Mouse (Mus musculus) CH12.LX (cell line): ENCODE results near the gene Mrpl54. TPM values are rescaled to one million over a fixed set of nuclear protein-coding genes. Genes with fewer than 3 reads are reported as not detected.

Experiments
- DNase-seq: peaks from one replicate; pipeline ENCODE4 v3.0.0-alpha.2; 2013; ENCODE audit errors: extremely low read depth
- H3K27ac ChIP-seq: 2 replicates; pipeline ENCODE4 v1.5.1; 2012; ENCODE audit warnings: low read depth, mild to moderate bottlenecking, control low read depth, moderate library complexity; ENCODE audit not compliant: insufficient read depth
- H3K27me3 ChIP-seq: replicated peaks from 2 replicates; pipeline ENCODE3; 2012; ENCODE audit warnings: inconsistent platforms
- H3K36me3 ChIP-seq, 2 experiments: replicated peaks in 1 of 2; 2 replicates each; pipeline versions ENCODE3 to v1.6.1; 2012; ENCODE audit warnings: inconsistent platforms in 1 of 2, low read length in 1 of 2, mild to moderate bottlenecking in 1 of 2, mixed read lengths in 1 of 2, moderate library complexity in 1 of 2; ENCODE audit not compliant: control insufficient read depth in 1 of 2, insufficient read depth in 1 of 2
- H3K4me1 ChIP-seq, 2 experiments: 2 replicates each; pipeline ENCODE4 v1.6.1; 2012; ENCODE audit warnings: inconsistent platforms in 1 of 2, moderate library complexity in 1 of 2; ENCODE audit not compliant: insufficient read depth in 2 of 2, control insufficient read depth in 1 of 2
- H3K4me2 ChIP-seq: 2 replicates; pipeline ENCODE4 v1.6.1; 2012; ENCODE audit warnings: low read depth, mild to moderate bottlenecking, control low read depth; ENCODE audit not compliant: poor library complexity, insufficient read depth, severe bottlenecking
- H3K4me3 ChIP-seq, 3 experiments: fragments of 150-350 bp in 1 of 3; sonication (generic) in 1 of 3; replicated peaks in 1 of 3; 2 replicates each; pipeline versions ENCODE3 to v1.5.1; 2011 to 2012; ENCODE audit warnings: low read depth in 2 of 3, low read length in 2 of 3, mild to moderate bottlenecking in 2 of 3, moderate library complexity in 2 of 3, control low read depth in 1 of 3, improper control_type of control experiment in 1 of 3, inconsistent platforms in 1 of 3, mixed read lengths in 1 of 3; ENCODE audit not compliant: poor library complexity in 1 of 3
- H3K79me2 ChIP-seq: replicated peaks from 2 replicates; pipeline ENCODE4 v1.6.1; 2012; ENCODE audit warnings: mild to moderate bottlenecking, moderate library complexity; ENCODE audit not compliant: control insufficient read depth, poor library complexity, insufficient read depth, severe bottlenecking; ENCODE audit errors: extremely low read depth
- H3K9ac ChIP-seq: 2 replicates; pipeline ENCODE4 v1.6.1; 2012; ENCODE audit warnings: low read depth, mild to moderate bottlenecking, control low read depth, moderate library complexity; ENCODE audit not compliant: insufficient read depth
- H3K9me3 ChIP-seq: replicated peaks from 2 replicates; pipeline ENCODE3; 2012; ENCODE audit warnings: low read length, inconsistent platforms, mixed read lengths
- BHLHE40 ChIP-seq: IDR thresholded peaks from 2 replicates; pipeline ENCODE4 v1.6.1; 2011; ENCODE audit warnings: mild to moderate bottlenecking, low read depth, low read length, improper control_type of control experiment
- GABPA ChIP-seq: IDR thresholded peaks from 2 replicates; pipeline ENCODE4 v1.6.1; 2012; ENCODE audit warnings: low read depth, low read length, improper control_type of control experiment, inconsistent platforms; ENCODE audit not compliant: insufficient replicate concordance
- HCFC1 ChIP-seq: IDR thresholded peaks from 2 replicates; pipeline ENCODE4 v1.6.1; 2012; ENCODE audit warnings: low read depth, mild to moderate bottlenecking, inconsistent platforms, low read length, improper control_type of control experiment
- IRF4 ChIP-seq: IDR thresholded peaks from 2 replicates; pipeline ENCODE4 v1.6.1; 2014; ENCODE audit warnings: low read depth, mild to moderate bottlenecking, inconsistent platforms, low read length, improper control_type of control experiment
- JUN ChIP-seq: IDR thresholded peaks from 2 replicates; pipeline ENCODE4 v1.6.1; 2011; ENCODE audit warnings: low read depth, mild to moderate bottlenecking, low read length, improper control_type of control experiment, moderate library complexity; ENCODE audit not compliant: insufficient read depth
- MXI1 ChIP-seq: IDR thresholded peaks from 2 replicates; pipeline ENCODE4 v1.6.1; 2011; ENCODE audit warnings: mild to moderate bottlenecking, low read depth, low read length, improper control_type of control experiment
- MYC ChIP-seq: IDR thresholded peaks from 2 replicates; pipeline ENCODE4 v1.6.1; 2011; ENCODE audit warnings: low read depth, mild to moderate bottlenecking, improper control_type of control experiment, low read length
- POLR2A ChIP-seq: IDR thresholded peaks from 2 replicates; pipeline ENCODE4 v1.6.1; 2011; ENCODE audit warnings: low read depth, mild to moderate bottlenecking, improper control_type of control experiment, low read length
- POLR2AphosphoS2 ChIP-seq: IDR thresholded peaks from 2 replicates; pipeline ENCODE4 v1.6.1; 2011; ENCODE audit warnings: low read depth, low read length, improper control_type of control experiment
- RAD21 ChIP-seq: IDR thresholded peaks from 2 replicates; pipeline ENCODE4 v1.6.1; 2011; ENCODE audit warnings: low read depth, mild to moderate bottlenecking, low read length, improper control_type of control experiment, moderate library complexity
- RCOR1 ChIP-seq: conservative IDR thresholded peaks from 2 replicates; pipeline ENCODE4 v1.6.1; 2012; ENCODE audit warnings: low read depth, mild to moderate bottlenecking, inconsistent platforms, low read length, improper control_type of control experiment
- TBP ChIP-seq: conservative IDR thresholded peaks from 2 replicates; pipeline ENCODE4 v1.6.1; 2011; ENCODE audit warnings: low read depth, low read length, improper control_type of control experiment
- UBTF ChIP-seq: IDR thresholded peaks from 2 replicates; pipeline ENCODE4 v1.6.1; 2012; ENCODE audit warnings: low read depth, mild to moderate bottlenecking, inconsistent platforms, low read length, improper control_type of control experiment, moderate library complexity
- USF1 ChIP-seq: IDR thresholded peaks from 2 replicates; pipeline ENCODE4 v1.6.1; 2014; ENCODE audit warnings: low read depth, mild to moderate bottlenecking, inconsistent platforms, low read length, improper control_type of control experiment
- ZMIZ1 ChIP-seq: IDR thresholded peaks from 2 replicates; pipeline ENCODE4 v1.6.1; 2012; ENCODE audit warnings: low read depth, mild to moderate bottlenecking, inconsistent platforms, low read length, improper control_type of control experiment
- dilution Hi-C: fragments of 300-500 bp; cut with MboI; formaldehyde crosslinking; loops from 2 replicates; pipeline ENCODE4 v1.14.3; 2020; ENCODE audit warnings: low sequenced_read_pairs; ENCODE audit not compliant: extremely low pct_unique_long_range_greater_than_20kb, extremely low pct_ligation_motif_present
- in situ Hi-C: fragments of 300-500 bp; cut with MboI; formaldehyde crosslinking; loops from 3 replicates; pipeline ENCODE4 v1.14.3; 2019; ENCODE audit warnings: low sequenced_read_pairs, low pct_ligation_motif_present, low pct_unique_long_range_greater_than_20kb, mixed read lengths
- polyA plus RNA-seq: library from polyadenylated mRNA; unstranded; fragments of >175 nt; gene quantifications from 2 replicates; pipeline ENCODE4 v1.2.1, GENCODE M21; 2012; ENCODE audit warnings: low read depth; ENCODE audit not compliant: insufficient read length
- total RNA-seq, 2 experiments: library from RNA; depleted of rRNA; stranded (reverse); fragments of 300-350 nt in 1 of 2; fragments of >200 nt in 1 of 2; gene quantifications; 2 replicates each; pipeline ENCODE4 v1.2.3; 2012 to 2014

Gene Mrpl54
- total and polyA plus RNA-seq, 3 experiments = 104 to 167 (median 128) TPM

- Histone ChIP-seq H3K79me2 (no peaks in the 10 kb centered on the region), H3K36me3 (peaks cover 87 to 100% of the 10 kb centered on the region in 2 experiments), H3K27me3 (no peaks in the 10 kb centered on the region), H3K9ac (no peak overlapping the region), H3K9me3 (no peaks in the 10 kb centered on the region), H3K4me1 (peaks cover under 1 to 25% of the 10 kb centered on the region in 2 experiments; a peak in 2 of 4 replicates), H3K4me3 (no peak overlapping the region), H3K4me2 (no peak overlapping the region), H3K27ac (no peak overlapping the region)
- dilution Hi-C loops (no loop called here), in situ Hi-C loops (no loop called here)
- TF ChIP-seq POLR2A (no peak), TBP (no peak), HCFC1 (no peak), POLR2AphosphoS2 (no peak), RCOR1 (no peak)
- no peak for DNase-seq
Measured at GRCm38 (mm10) chr10:81313581-81313980, 46.8 kb upstream of the Mrpl54 start.

DNA sequence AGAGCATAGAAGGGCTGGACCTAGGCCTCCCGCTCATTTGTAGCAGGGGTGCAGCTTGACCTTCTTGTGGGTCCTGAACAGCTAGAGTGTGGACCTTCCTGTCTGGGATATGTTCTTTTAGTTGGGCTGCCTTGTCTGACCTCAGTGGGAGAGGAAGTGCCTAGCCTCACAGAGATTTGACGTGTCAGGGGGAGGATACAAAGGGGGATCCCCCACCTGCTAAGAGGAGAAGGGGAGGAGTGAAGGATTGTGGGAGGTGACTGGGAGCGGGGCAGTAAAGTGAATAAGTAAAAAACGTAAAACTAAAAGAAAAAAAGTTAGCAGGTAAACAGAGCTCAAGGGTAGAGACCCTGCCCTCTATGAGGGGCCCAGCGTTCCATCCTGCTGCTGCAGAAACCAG lies 42.8 kb upstream of the Mrpl54 start:
- no peak overlapping the region for H3K9ac ChIP-seq
- TF ChIP-seq USF1 = no peak
- no peak for TF ChIP-seq BHLHE40
- TF ChIP-seq ZMIZ1 = no peak
- TF ChIP-seq RAD21 = no peak
- no peak for TF ChIP-seq MXI1
- TF ChIP-seq TBP = no peak
- TF ChIP-seq MYC = no peak
- TF ChIP-seq IRF4 = no peak
- no peak for TF ChIP-seq JUN
- no peak for TF ChIP-seq UBTF
- TF ChIP-seq GABPA = no peak
- dilution Hi-C loops = no loop called here
- H3K27me3 ChIP-seq = no peaks in the 10 kb centered on the region
- peak; percentile 72 for DNase-seq
- H3K27ac ChIP-seq = no peak overlapping the region
- no peak overlapping the region for H3K4me3 ChIP-seq
- H3K36me3 ChIP-seq = peaks cover 87 to 96% of the 10 kb centered on the region in 2 experiments
- H3K4me1 ChIP-seq = peaks cover 0 to 45% of the 10 kb centered on the region in 2 experiments; a peak in 2 of 4 replicates
- in situ Hi-C loops = no loop called here
- H3K9me3 ChIP-seq = no peaks in the 10 kb centered on the region
- no peaks in the 10 kb centered on the region for H3K79me2 ChIP-seq
- H3K4me2 ChIP-seq = no peak overlapping the region
